Mouse (Mus musculus): ENCODE data around the gene Myo9a. TPM values are rescaled to one million over a fixed set of nuclear protein-coding genes. Genes with fewer than 3 reads are reported as not detected.

Myo9a gene
- polyA plus RNA-seq, 1 experiment from 2014 or later: 15.0 TPM

GRCm38 (mm10) chr9:59723096-59723657 lies 27.5 kb upstream of the Myo9a start:
- no peak overlapping the region for H3K27ac ChIP-seq (ENCODE audit: low read length)
- 13% methylated on average over 10 of the region's 10 CpGs for WGBS
- peak; percentile 29; the same call in 1 of the 2 replicates for ATAC-seq (ENCODE audit: insufficient read depth, low FRiP score)

DNA sequence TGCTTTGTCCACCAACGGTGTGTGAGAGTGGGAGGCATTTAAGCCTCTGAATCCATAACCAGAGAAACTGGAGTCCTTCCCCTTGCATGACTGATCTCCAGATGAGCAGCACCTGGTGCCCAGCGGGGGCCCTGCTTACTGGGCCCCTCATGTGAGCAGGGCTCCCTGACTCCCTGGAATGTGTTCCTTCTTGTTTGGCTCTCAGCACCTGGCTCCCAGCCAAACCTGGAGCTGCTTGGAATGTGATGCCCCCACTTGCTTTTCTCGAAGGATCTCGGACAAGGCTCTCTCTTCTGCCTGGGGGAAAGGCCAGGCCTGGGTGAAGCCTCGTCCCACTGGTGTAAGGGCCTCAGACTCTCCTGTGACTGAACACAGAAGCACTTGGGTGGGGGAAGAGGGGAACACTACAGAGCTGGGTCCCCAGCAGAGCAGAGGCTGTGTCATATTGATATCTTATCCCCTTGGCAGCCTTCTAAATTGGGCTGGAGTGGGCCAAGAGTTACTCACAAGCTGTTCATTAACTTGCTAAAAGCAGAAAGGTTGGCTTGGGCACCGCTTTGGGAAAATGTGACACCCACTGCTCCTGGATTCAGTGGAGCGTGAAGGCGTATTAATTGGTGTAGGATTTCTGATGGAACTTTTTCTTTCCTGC lies 26.8 kb upstream of the Myo9a start:
- H3K27ac ChIP-seq (ENCODE audit: low read length): no peak overlapping the region
- no peaks in the 10 kb centered on the region for H3K9me3 ChIP-seq (replicated peaks; ENCODE audit: control insufficient read depth, low read length)
- 48% methylated on average over 8 of the region's 8 CpGs for WGBS
- no peaks in the 10 kb centered on the region for H3K36me3 ChIP-seq (ENCODE audit: control insufficient read depth, insufficient read depth, low read length)
- peak; percentile 40; the same call in 1 of the 2 replicates for ATAC-seq (ENCODE audit: insufficient read depth, low FRiP score)
- no peak overlapping the region for H3K4me2 ChIP-seq (ENCODE audit: low read depth, low read length)
- H3K4me1 ChIP-seq (ENCODE audit: control insufficient read depth, insufficient read depth, low read length): peaks cover 9% of the 10 kb centered on the region
- H3K27me3 ChIP-seq (ENCODE audit: control insufficient read depth, insufficient read depth, low read length): no peaks in the 10 kb centered on the region
- H3K4me3 ChIP-seq (replicated peaks; ENCODE audit: low read length): no peak overlapping the region
- H3K9ac ChIP-seq (ENCODE audit: low read length): no peak overlapping the region

More at GRCm38 (mm10) chr9:59723096-59723657, 27.5 kb upstream of the Myo9a start:
- H3K36me3 ChIP-seq (ENCODE audit: control insufficient read depth, insufficient read depth, low read length): no peaks in the 10 kb centered on the region
- peak overlapping the region; percentile 8; the same call in 1 of the 2 replicates for H3K4me3 ChIP-seq (replicated peaks; ENCODE audit: low read length)
- H3K9ac ChIP-seq (ENCODE audit: low read length): no peak overlapping the region
- peaks cover 9% of the 10 kb centered on the region for H3K4me1 ChIP-seq (ENCODE audit: control insufficient read depth, insufficient read depth, low read length)
- H3K9me3 ChIP-seq (replicated peaks; ENCODE audit: control insufficient read depth, low read length): no peaks in the 10 kb centered on the region
- no peaks in the 10 kb centered on the region for H3K27me3 ChIP-seq (ENCODE audit: control insufficient read depth, insufficient read depth, low read length)
- H3K4me2 ChIP-seq (ENCODE audit: low read depth, low read length): peak overlapping the region; percentile 44

GRCm38 (mm10) chr9:59725515-59725914 lies 25.2 kb upstream of the Myo9a start:
- H3K9ac ChIP-seq (ENCODE audit: low read length): no peak overlapping the region
- 72% methylated on average over 10 of the region's 10 CpGs for WGBS
- H3K4me2 ChIP-seq (ENCODE audit: low read depth, low read length): no peak overlapping the region
- no peak for ATAC-seq (ENCODE audit: insufficient read depth, low FRiP score)
- H3K27me3 ChIP-seq (ENCODE audit: control insufficient read depth, insufficient read depth, low read length): no peaks in the 10 kb centered on the region
- no peak overlapping the region for H3K27ac ChIP-seq (ENCODE audit: low read length)
- H3K4me3 ChIP-seq (replicated peaks; ENCODE audit: low read length): no peak overlapping the region
- no peaks in the 10 kb centered on the region for H3K36me3 ChIP-seq (ENCODE audit: control insufficient read depth, insufficient read depth, low read length)
- peaks cover 9% of the 10 kb centered on the region for H3K4me1 ChIP-seq (ENCODE audit: control insufficient read depth, insufficient read depth, low read length)
- H3K9me3 ChIP-seq (replicated peaks; ENCODE audit: control insufficient read depth, low read length): no peaks in the 10 kb centered on the region

DNA sequence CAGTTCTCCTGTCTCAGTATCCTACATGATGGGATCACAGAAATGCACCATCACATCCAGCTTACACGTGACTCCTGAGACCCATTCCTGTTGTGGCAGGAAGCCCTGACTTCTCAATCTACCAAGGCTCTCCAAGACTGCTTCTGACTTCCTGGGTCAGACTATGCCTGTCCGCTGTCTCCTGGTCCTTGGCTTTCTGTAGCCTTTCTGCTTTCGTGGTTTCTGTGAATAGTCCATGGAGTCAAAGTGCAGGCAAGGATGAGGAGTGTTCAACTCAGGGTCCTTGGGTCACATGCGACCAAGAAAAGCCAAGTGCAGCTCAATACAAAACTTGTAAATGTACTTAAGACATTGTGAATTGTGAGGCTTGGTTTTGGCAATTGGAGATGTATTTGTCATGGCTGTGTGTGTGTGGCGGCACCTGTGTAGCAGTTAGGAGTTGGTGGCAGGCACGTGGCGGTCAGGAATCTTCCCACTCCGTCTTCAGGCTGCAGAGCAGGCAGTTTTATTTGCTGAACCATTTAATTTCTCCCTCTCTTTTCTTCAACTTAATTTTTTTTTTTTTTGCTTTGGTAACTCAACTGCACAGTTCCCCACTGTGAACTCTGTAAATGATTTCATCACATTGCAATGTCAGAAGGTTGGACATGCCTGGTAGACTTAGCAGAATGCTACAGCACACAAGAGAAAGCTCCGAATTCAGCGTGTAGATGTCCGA lies 23.0 kb upstream of the Myo9a start:
- H3K9ac ChIP-seq (ENCODE audit: low read length): no peak overlapping the region
- H3K27ac ChIP-seq (ENCODE audit: low read length): no peak overlapping the region
- H3K27me3 ChIP-seq (ENCODE audit: control insufficient read depth, insufficient read depth, low read length): no peaks in the 10 kb centered on the region
- no peaks in the 10 kb centered on the region for H3K9me3 ChIP-seq (replicated peaks; ENCODE audit: control insufficient read depth, low read length)
- WGBS: 73% methylated on average over 11 of the region's 11 CpGs
- peaks cover 9% of the 10 kb centered on the region for H3K4me1 ChIP-seq (ENCODE audit: control insufficient read depth, insufficient read depth, low read length)
- H3K4me2 ChIP-seq (ENCODE audit: low read depth, low read length): no peak overlapping the region
- no peak for ATAC-seq (ENCODE audit: insufficient read depth, low FRiP score)
- no peak overlapping the region for H3K4me3 ChIP-seq (replicated peaks; ENCODE audit: low read length)
- no peaks in the 10 kb centered on the region for H3K36me3 ChIP-seq (ENCODE audit: control insufficient read depth, insufficient read depth, low read length)

- H3K4me1 ChIP-seq (ENCODE audit: control insufficient read depth, insufficient read depth, low read length): no peaks in the 10 kb centered on the region
- no peak for ATAC-seq (ENCODE audit: insufficient read depth, low FRiP score)
- H3K27ac ChIP-seq (ENCODE audit: low read length): no peak overlapping the region
- H3K36me3 ChIP-seq (ENCODE audit: control insufficient read depth, insufficient read depth, low read length): no peaks in the 10 kb centered on the region
- no peak overlapping the region for H3K9ac ChIP-seq (ENCODE audit: low read length)
- no peaks in the 10 kb centered on the region for H3K9me3 ChIP-seq (replicated peaks; ENCODE audit: control insufficient read depth, low read length)
- no peak overlapping the region for H3K4me2 ChIP-seq (ENCODE audit: low read depth, low read length)
- WGBS: 81% methylated on average over 5 of the region's 5 CpGs
- no peaks in the 10 kb centered on the region for H3K27me3 ChIP-seq (ENCODE audit: control insufficient read depth, insufficient read depth, low read length)
- H3K4me3 ChIP-seq (replicated peaks; ENCODE audit: low read length): no peak overlapping the region
These were observed 19.6 kb upstream of the Myo9a start for GRCm38 (mm10) chr9:59731136-59731535.

- H3K27me3 ChIP-seq (ENCODE audit: control insufficient read depth, insufficient read depth, low read length): no peaks in the 10 kb centered on the region
- H3K9ac ChIP-seq (ENCODE audit: low read length): no peak overlapping the region
- H3K9me3 ChIP-seq (replicated peaks; ENCODE audit: control insufficient read depth, low read length): no peaks in the 10 kb centered on the region
- peak; percentile 71; the same call in 1 of the 2 replicates for ATAC-seq (ENCODE audit: insufficient read depth, low FRiP score)
- no peak overlapping the region for H3K4me2 ChIP-seq (ENCODE audit: low read depth, low read length)
- no peaks in the 10 kb centered on the region for H3K36me3 ChIP-seq (ENCODE audit: control insufficient read depth, insufficient read depth, low read length)
- H3K4me3 ChIP-seq (replicated peaks; ENCODE audit: low read length): no peak overlapping the region
- WGBS: 54% methylated on average over 6 of the region's 6 CpGs
- peak overlapping the region; percentile 53; the same call in 1 of the 2 replicates for H3K27ac ChIP-seq (ENCODE audit: low read length)
- H3K4me1 ChIP-seq (ENCODE audit: control insufficient read depth, insufficient read depth, low read length): no peaks in the 10 kb centered on the region
These were observed 17.6 kb upstream of the Myo9a start for GRCm38 (mm10) chr9:59733075-59733474.

DNA sequence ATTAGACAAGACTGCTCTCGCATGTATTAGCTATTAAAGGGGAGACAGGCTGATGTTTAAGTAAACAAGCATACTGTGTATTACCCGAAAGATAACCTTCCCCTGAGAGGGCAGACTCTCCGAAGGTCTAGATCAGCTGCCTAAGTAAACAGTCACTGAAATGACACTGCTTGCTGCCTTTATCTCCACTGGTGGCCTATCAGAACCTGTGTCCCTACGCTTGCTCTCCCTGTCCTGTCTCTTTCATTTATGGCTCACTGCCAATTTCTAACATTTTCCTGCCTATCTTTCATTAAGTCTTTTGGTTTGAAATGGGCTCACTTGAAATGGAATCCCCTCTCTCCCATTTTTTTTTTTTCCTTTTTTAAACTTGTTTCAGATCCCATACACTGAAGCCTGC lies 15.3 kb upstream of the Myo9a start:
- Histone ChIP-seq H3K36me3 (ENCODE audit: control insufficient read depth, insufficient read depth, low read length) (no peaks in the 10 kb centered on the region), H3K9ac (ENCODE audit: low read length) (no peak overlapping the region), H3K27me3 (ENCODE audit: control insufficient read depth, insufficient read depth, low read length) (no peaks in the 10 kb centered on the region), H3K4me2 (ENCODE audit: low read depth, low read length) (no peak overlapping the region), H3K4me1 (ENCODE audit: control insufficient read depth, insufficient read depth, low read length) (no peaks in the 10 kb centered on the region), H3K9me3 (replicated peaks; ENCODE audit: control insufficient read depth, low read length) (no peaks in the 10 kb centered on the region), H3K4me3 (replicated peaks; ENCODE audit: low read length) (no peak overlapping the region), H3K27ac (ENCODE audit: low read length) (no peak overlapping the region)
- no peak for ATAC-seq (ENCODE audit: insufficient read depth, low FRiP score)
- 38% methylated on average over 4 of the region's 4 CpGs for WGBS

DNA sequence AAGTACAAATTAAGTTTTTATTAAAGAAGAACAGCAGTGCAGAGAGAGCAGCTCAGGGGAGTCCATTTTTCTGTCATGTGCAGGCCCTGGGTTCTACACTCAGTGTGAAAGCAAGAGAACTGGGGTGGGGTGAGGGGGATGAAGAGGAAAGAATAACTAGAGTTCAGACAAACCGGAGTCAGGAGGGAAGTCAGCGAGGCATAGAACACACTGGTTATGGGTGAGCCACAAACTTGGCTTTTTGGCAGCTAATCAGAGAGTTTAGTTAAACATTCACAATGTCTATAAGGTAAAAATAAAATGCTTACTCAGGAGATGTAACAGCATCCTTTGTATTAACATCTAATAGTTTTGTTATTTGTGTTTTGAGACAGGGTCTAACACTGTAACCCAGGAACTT lies 10.1 kb upstream of the Myo9a start:
- no peak overlapping the region for H3K4me3 ChIP-seq (replicated peaks; ENCODE audit: low read length)
- WGBS: 87% methylated on average over 2 of the region's 2 CpGs
- H3K9me3 ChIP-seq (replicated peaks; ENCODE audit: control insufficient read depth, low read length): no peaks in the 10 kb centered on the region
- no peaks in the 10 kb centered on the region for H3K36me3 ChIP-seq (ENCODE audit: control insufficient read depth, insufficient read depth, low read length)
- no peaks in the 10 kb centered on the region for H3K27me3 ChIP-seq (ENCODE audit: control insufficient read depth, insufficient read depth, low read length)
- ATAC-seq (ENCODE audit: insufficient read depth, low FRiP score): no peak
- no peaks in the 10 kb centered on the region for H3K4me1 ChIP-seq (ENCODE audit: control insufficient read depth, insufficient read depth, low read length)
- no peak overlapping the region for H3K9ac ChIP-seq (ENCODE audit: low read length)
- no peak overlapping the region for H3K4me2 ChIP-seq (ENCODE audit: low read depth, low read length)
- H3K27ac ChIP-seq (ENCODE audit: low read length): no peak overlapping the region

DNA sequence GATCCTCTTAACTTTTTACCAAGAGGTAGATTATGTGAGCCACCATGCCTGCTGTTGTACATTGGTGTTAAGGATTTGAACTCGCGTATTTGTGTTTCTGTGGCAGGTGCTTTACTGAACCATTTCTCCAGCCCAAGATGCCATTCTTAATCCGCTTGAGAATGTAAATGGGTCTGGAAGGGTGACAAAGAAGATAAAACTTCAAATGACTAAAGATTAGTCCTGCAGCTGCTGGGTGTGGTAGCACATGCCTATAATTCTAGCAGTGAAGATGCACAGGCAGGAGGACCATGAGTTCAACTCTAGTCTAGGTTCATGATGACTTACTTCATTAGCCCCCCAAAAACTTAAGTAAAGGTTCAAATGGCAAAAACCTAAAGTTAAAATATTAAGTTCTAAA lies 6.8 kb upstream of the Myo9a start:
- no peak overlapping the region for H3K27ac ChIP-seq (ENCODE audit: low read length)
- no peak overlapping the region for H3K4me3 ChIP-seq (replicated peaks; ENCODE audit: low read length)
- H3K4me2 ChIP-seq (ENCODE audit: low read depth, low read length): no peak overlapping the region

More for the DNA sequence above, 6.8 kb upstream of the Myo9a start:
- H3K4me1 ChIP-seq (ENCODE audit: control insufficient read depth, insufficient read depth, low read length): no peaks in the 10 kb centered on the region
- H3K27me3 ChIP-seq (ENCODE audit: control insufficient read depth, insufficient read depth, low read length): no peaks in the 10 kb centered on the region
- no peaks in the 10 kb centered on the region for H3K9me3 ChIP-seq (replicated peaks; ENCODE audit: control insufficient read depth, low read length)
- 90% methylated on average over 3 of the region's 3 CpGs for WGBS
- ATAC-seq (ENCODE audit: insufficient read depth, low FRiP score): no peak
- H3K9ac ChIP-seq (ENCODE audit: low read length): no peak overlapping the region
- H3K36me3 ChIP-seq (ENCODE audit: control insufficient read depth, insufficient read depth, low read length): no peaks in the 10 kb centered on the region

All from stomach, embryonic 16.5 days (tissue).